Mouse (Mus musculus) myocyte (in vitro differentiated cells): ENCODE data around the gene Snx13. TPM values are rescaled to one million over a fixed set of nuclear protein-coding genes. Genes with fewer than 3 reads are reported as not detected.

Experiments
- H3K27me3 ChIP-seq: one replicate; pipeline ENCODE4 v1.6.1; 2011; ENCODE audit not compliant: control insufficient read depth, insufficient read depth, insufficient read length
- H3K36me3 ChIP-seq: one replicate; pipeline ENCODE4 v1.6.1; 2011; ENCODE audit not compliant: control insufficient read depth, insufficient read depth
- H3K4me2 ChIP-seq: one replicate; pipeline ENCODE4 v1.6.1; 2011; ENCODE audit warnings: low read depth, control low read depth
- H3K4me3 ChIP-seq: one replicate; pipeline ENCODE4 v1.5.1; 2011; ENCODE audit warnings: mild to moderate bottlenecking, control low read depth, moderate library complexity
- H3K79me2 ChIP-seq: one replicate; pipeline ENCODE4 v1.6.1; 2011; ENCODE audit not compliant: control insufficient read depth, insufficient read depth
- H3ac ChIP-seq: one replicate; pipeline ENCODE4 v1.6.1; 2011; ENCODE audit not compliant: control insufficient read depth, insufficient read length
- CEBPB ChIP-seq: IDR thresholded peaks from 2 replicates; pipeline ENCODE4 v1.6.1; 2011; ENCODE audit warnings: mild to moderate bottlenecking, moderate library complexity; ENCODE audit not compliant: poor library complexity, insufficient read depth, severe bottlenecking
- E2F4 ChIP-seq: IDR thresholded peaks from one replicate; pipeline ENCODE4 v1.6.1; 2011; ENCODE audit warnings: mild to moderate bottlenecking, control low read depth, moderate library complexity; ENCODE audit not compliant: insufficient read depth
- MAX ChIP-seq: IDR thresholded peaks from one replicate; pipeline ENCODE4 v1.6.1; 2011; ENCODE audit warnings: low read depth, mild to moderate bottlenecking, control low read depth
- MYOD1 ChIP-seq, 3 experiments: IDR thresholded peaks; one replicate each; pipeline ENCODE4 v1.6.1; 2011; ENCODE audit warnings: control low read depth in 2 of 3, low read depth in 2 of 3, mild to moderate bottlenecking in 2 of 3, moderate library complexity in 1 of 3; ENCODE audit not compliant: insufficient read length in 2 of 3, control insufficient read depth in 1 of 3
- MYOG ChIP-seq, 3 experiments: IDR thresholded peaks; one replicate each; pipeline ENCODE4 v1.6.1; 2011; ENCODE audit warnings: control low read depth in 2 of 3, low read depth in 2 of 3, mild to moderate bottlenecking in 2 of 3; ENCODE audit not compliant: insufficient read length in 2 of 3, control insufficient read depth in 1 of 3, insufficient read depth in 1 of 3
- POLR2A ChIP-seq: IDR thresholded peaks from one replicate; pipeline ENCODE4 v1.6.1; 2011; ENCODE audit warnings: low read depth, mild to moderate bottlenecking, control low read depth, moderate library complexity; ENCODE audit not compliant: insufficient read length
- POLR2AphosphoS2 ChIP-seq: IDR thresholded peaks from one replicate; pipeline ENCODE4 v1.6.1; 2011; ENCODE audit warnings: low read depth, control low read depth; ENCODE audit not compliant: insufficient read length
- REST ChIP-seq: IDR thresholded peaks from one replicate; pipeline ENCODE4 v1.6.1; 2011; ENCODE audit warnings: mild to moderate bottlenecking, control low read depth, moderate library complexity; ENCODE audit not compliant: insufficient read depth, insufficient read length
- SRF ChIP-seq: IDR thresholded peaks from one replicate; pipeline ENCODE4 v1.6.1; 2011; ENCODE audit warnings: low read depth; ENCODE audit not compliant: control insufficient read depth, insufficient read length
- TCF12 ChIP-seq: IDR thresholded peaks from one replicate; pipeline ENCODE4 v1.6.1; 2011; ENCODE audit warnings: mild to moderate bottlenecking, control low read depth; ENCODE audit not compliant: poor library complexity, insufficient read depth, severe bottlenecking
- TCF3 ChIP-seq: IDR thresholded peaks from one replicate; pipeline ENCODE4 v1.6.1; 2011; ENCODE audit warnings: low read depth, control low read depth; ENCODE audit not compliant: insufficient read length
- USF1 ChIP-seq: IDR thresholded peaks from one replicate; pipeline ENCODE4 v1.6.1; 2011; ENCODE audit warnings: low read depth, mild to moderate bottlenecking, control low read depth, moderate library complexity
- polyA plus RNA-seq: library from polyadenylated mRNA; unstranded; fragments of >200 nt; fragmentation: generic; extraction: Trizol; gene quantifications from one replicate; pipeline ENCODE4 v1.2.1, GENCODE M21; 2012; ENCODE audit warnings: missing spikeins

Gene Snx13
- 7.4 TPM for polyA plus RNA-seq

- peak within 1 kb of the TSS; percentile 76 for H3ac ChIP-seq
- TF ChIP-seq MAX (no peak), POLR2A (peak; percentile 87), TCF12 (no peak), MYOD1 (IDR thresholded peaks at IDR 0.05; ENCODE audit: control insufficient read depth in 1 of 3, insufficient read length in 2 of 3, low read depth in 2 of 3) (no peak), CEBPB (no peak), E2F4 (peak; percentile 25), REST (no peak), POLR2AphosphoS2 (peak; percentile 82)
- peak within 1 kb of the TSS; percentile 74 for H3K4me3 ChIP-seq
- H3K27me3 ChIP-seq = no peaks in the 10 kb centered on the region
- peaks cover 44% of the 10 kb centered on the region for H3K79me2 ChIP-seq
- peak within 1 kb of the TSS; percentile 74 for H3K4me2 ChIP-seq
- no peaks in the 10 kb centered on the region for H3K36me3 ChIP-seq
These were observed at the start of gene Snx13 for GRCm38 (mm10) chr12:35046999-35047319. Snx13 (plus strand) TSS chr12:35047186.

GRCm38 (mm10) chr12:34997597-34998182 lies 49.3 kb upstream of the Snx13 start:
- Histone ChIP-seq H3K4me2 (no peak overlapping the region), H3K27me3 (no peaks in the 10 kb centered on the region), H3K79me2 (no peaks in the 10 kb centered on the region), H3K36me3 (no peaks in the 10 kb centered on the region), H3ac (no peak overlapping the region), H3K4me3 (no peak overlapping the region)
- TF ChIP-seq MYOG (IDR thresholded peaks at IDR 0.05; ENCODE audit: control insufficient read depth in 1 of 3, insufficient read depth in 1 of 3, insufficient read length in 2 of 3, low read depth in 2 of 3) (no peak), CEBPB (peak; percentile 76)

- Histone ChIP-seq H3K27me3 (no peaks in the 10 kb centered on the region), H3K4me3 (no peak overlapping the region), H3K4me2 (no peak overlapping the region), H3ac (no peak overlapping the region), H3K79me2 (no peaks in the 10 kb centered on the region), H3K36me3 (no peaks in the 10 kb centered on the region)
- no peak for TF ChIP-seq E2F4
- TF ChIP-seq MAX = no peak
- no peak for TF ChIP-seq MYOG (IDR thresholded peaks at IDR 0.05; ENCODE audit: control insufficient read depth in 1 of 3, insufficient read depth in 1 of 3, insufficient read length in 2 of 3, low read depth in 2 of 3)
- TF ChIP-seq POLR2A = no peak
- no peak for TF ChIP-seq TCF3
- no peak for TF ChIP-seq REST
- no peak for TF ChIP-seq POLR2AphosphoS2
- no peak for TF ChIP-seq TCF12
These were observed 48.1 kb upstream of the Snx13 start for GRCm38 (mm10) chr12:34998778-34999467.

- Histone ChIP-seq H3K4me3 (no peak overlapping the region), H3K36me3 (no peaks in the 10 kb centered on the region), H3ac (no peak overlapping the region), H3K27me3 (no peaks in the 10 kb centered on the region), H3K79me2 (no peaks in the 10 kb centered on the region), H3K4me2 (peak overlapping the region; percentile 8)
- TF ChIP-seq CEBPB (peak; percentile 49; the same call in 1 of the 2 replicates), MYOD1 (IDR thresholded peaks at IDR 0.05; ENCODE audit: control insufficient read depth in 1 of 3, insufficient read length in 2 of 3, low read depth in 2 of 3) (no peak), MYOG (IDR thresholded peaks at IDR 0.05; ENCODE audit: control insufficient read depth in 1 of 3, insufficient read depth in 1 of 3, insufficient read length in 2 of 3, low read depth in 2 of 3) (no peak)
These were observed 46.7 kb upstream of the Snx13 start for GRCm38 (mm10) chr12:35000323-35000722.

GRCm38 (mm10) chr12:35005748-35006147 lies 41.2 kb upstream of the Snx13 start:
- no peaks in the 10 kb centered on the region for H3K36me3 ChIP-seq
- H3K4me2 ChIP-seq = no peak overlapping the region
- no peak overlapping the region for H3K4me3 ChIP-seq
- H3ac ChIP-seq = no peak overlapping the region
- TF ChIP-seq MYOG (IDR thresholded peaks at IDR 0.05; ENCODE audit: control insufficient read depth in 1 of 3, insufficient read depth in 1 of 3, insufficient read length in 2 of 3, low read depth in 2 of 3) (no peak), MYOD1 (IDR thresholded peaks at IDR 0.05; ENCODE audit: control insufficient read depth in 1 of 3, insufficient read length in 2 of 3, low read depth in 2 of 3) (no peak)
- H3K79me2 ChIP-seq = no peaks in the 10 kb centered on the region
- no peaks in the 10 kb centered on the region for H3K27me3 ChIP-seq

GRCm38 (mm10) chr12:35007851-35008250 lies 39.1 kb upstream of the Snx13 start:
- H3K4me2 ChIP-seq = no peak overlapping the region
- H3K27me3 ChIP-seq = no peaks in the 10 kb centered on the region
- H3K36me3 ChIP-seq = no peaks in the 10 kb centered on the region
- TF ChIP-seq USF1 (no peak), MYOD1 (IDR thresholded peaks at IDR 0.05; ENCODE audit: control insufficient read depth in 1 of 3, insufficient read length in 2 of 3, low read depth in 2 of 3) (no peak), E2F4 (no peak), REST (no peak), TCF3 (no peak), MYOG (IDR thresholded peaks at IDR 0.05; ENCODE audit: control insufficient read depth in 1 of 3, insufficient read depth in 1 of 3, insufficient read length in 2 of 3, low read depth in 2 of 3) (no peak), CEBPB (no peak), SRF (no peak), TCF12 (no peak)
- no peaks in the 10 kb centered on the region for H3K79me2 ChIP-seq
- no peak overlapping the region for H3ac ChIP-seq
- no peak overlapping the region for H3K4me3 ChIP-seq
